Mouse (Mus musculus): Measurements from ENCODE around the gene Vmn2r92.
"Not testable (repeated sequence)": the region's sequence is repeated elsewhere in the genome, so short reads cannot be mapped to it uniquely, and the experiment has no call there.

Vmn2r92 gene

GRCm38 (mm10) chr17:18151587-18151986 is at the start of gene Vmn2r92:
Vmn2r92 (plus strand) TSS chr17:18151887.
- ATAC-seq (ENCODE audit: low TSS enrichment) = not testable (repeated sequence)

GRCm38 (mm10) chr17:18102265-18102664 is 49.4 kb upstream of the Vmn2r92 start:
- not testable (repeated sequence) for ATAC-seq (ENCODE audit: low TSS enrichment)

- not testable (repeated sequence) for ATAC-seq (ENCODE audit: low TSS enrichment)
Observed at GRCm38 (mm10) chr17:18161194-18161593, 9.5 kb downstream of the Vmn2r92 start.

GRCm38 (mm10) chr17:18189732-18190131 is 38.0 kb downstream of the Vmn2r92 start:
- no peak for ATAC-seq (ENCODE audit: low TSS enrichment)

GRCm38 (mm10) chr17:18221300-18221699 is 69.6 kb downstream of the Vmn2r92 start:
- no peak for ATAC-seq (ENCODE audit: low TSS enrichment)

GRCm38 (mm10) chr17:18231996-18232395 is 80.3 kb downstream of the Vmn2r92 start:
- no peak for ATAC-seq (ENCODE audit: low TSS enrichment)

GRCm38 (mm10) chr17:18236931-18237330 is 85.2 kb downstream of the Vmn2r92 start:
- ATAC-seq (ENCODE audit: low TSS enrichment) = no peak

All from frontal cortex, adult (tissue).